Mouse (Mus musculus) testis, adult 2 months (tissue): ENCODE measurements around the gene B9d2.

Source experiments
- CTCF ChIP-seq: fragments of 200-500 bp; IDR thresholded peaks from 2 replicates; pipeline ENCODE4 v1.5.1; 2012; ENCODE audit warnings: low read depth, mild to moderate bottlenecking, inconsistent platforms, low read length, moderate library complexity; ENCODE audit not compliant: control insufficient read depth, insufficient read depth, insufficient replicate concordance
- POLR2A ChIP-seq: fragments of 200-500 bp; IDR thresholded peaks from 2 replicates; pipeline ENCODE4 v1.6.1; 2012; ENCODE audit warnings: low read depth, mild to moderate bottlenecking, inconsistent platforms, low read length, moderate library complexity; ENCODE audit not compliant: control insufficient read depth

DNA sequence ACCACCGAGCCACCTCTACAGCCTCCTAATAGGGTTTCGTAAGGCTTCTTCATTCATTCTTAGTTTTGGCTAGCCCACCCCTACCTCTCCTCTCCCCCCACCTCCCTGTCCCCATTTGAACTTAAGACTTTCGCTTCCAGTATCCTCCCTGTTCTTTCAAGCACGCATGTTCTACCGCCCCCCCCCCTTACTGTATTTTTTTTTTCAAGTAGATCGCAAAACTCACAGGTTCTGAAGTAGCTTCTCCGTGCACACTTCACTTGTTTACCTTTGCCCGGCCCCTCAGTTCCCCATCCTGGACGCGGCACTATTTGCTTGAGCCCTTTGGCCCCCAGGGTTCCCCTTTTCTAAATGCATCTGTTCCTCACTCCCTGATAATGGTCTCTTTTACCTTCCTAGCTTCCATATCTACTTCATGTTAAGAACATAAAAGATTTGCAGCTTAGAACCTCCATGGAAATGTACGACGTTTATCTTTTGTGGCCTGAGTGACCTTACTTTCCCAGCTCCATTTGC lies 28.3 kb upstream of the B9d2 start:
- no peak for TF ChIP-seq CTCF
- TF ChIP-seq POLR2A, result no peak
